Mouse (Mus musculus) heart, embryonic 14.5 days (tissue): ENCODE results near the gene Magi2. TPM values are rescaled to one million over a fixed set of nuclear protein-coding genes. Genes with fewer than 3 reads are reported as not detected.

ENCODE experiments used
- ATAC-seq: fragments of 200-750 bp; cut with Nextera tagmentation; 2 replicates; pipeline ENCODE4 v1.8.0; 2017; ENCODE audit warnings: low read depth, moderate TSS enrichment; ENCODE audit not compliant: insufficient number of reproducible peaks, insufficient read depth, low FRiP score
- H3K27ac ChIP-seq, 2 experiments: fragments of 200-500 bp in 1 of 2; fragments of 300-500 bp in 1 of 2; sonication (generic) in 1 of 2; replicated peaks in 1 of 2; 2 replicates each; pipeline ENCODE4 v1.5.1; 2012 to 2014; ENCODE audit warnings: low read depth in 2 of 2, low read length in 2 of 2, control low read depth in 1 of 2, mild to moderate bottlenecking in 1 of 2, mixed read lengths in 1 of 2; ENCODE audit not compliant: control insufficient read depth in 1 of 2, insufficient read depth in 1 of 2
- H3K27me3 ChIP-seq: fragments of 300-500 bp; sonication (generic); 2 replicates; pipeline ENCODE4 v1.6.1; 2014; ENCODE audit warnings: mild to moderate bottlenecking, low read length, control low read depth; ENCODE audit not compliant: control insufficient read depth, insufficient read depth
- H3K36me3 ChIP-seq: fragments of 300-500 bp; sonication (generic); 2 replicates; pipeline ENCODE4 v1.6.1; 2014; ENCODE audit warnings: mild to moderate bottlenecking, control low read depth, low read length, mixed read lengths; ENCODE audit not compliant: control insufficient read depth, insufficient read depth
- H3K4me1 ChIP-seq, 2 experiments: fragments of 200-500 bp in 1 of 2; fragments of 300-500 bp in 1 of 2; sonication (generic) in 1 of 2; 2 replicates each; pipeline ENCODE4 v1.6.1; 2012 to 2014; ENCODE audit warnings: low read length in 2 of 2, control low read depth in 1 of 2, mixed read lengths in 1 of 2; ENCODE audit not compliant: control insufficient read depth in 2 of 2, insufficient read depth in 2 of 2
- H3K4me2 ChIP-seq: fragments of 300-500 bp; sonication (generic); 2 replicates; pipeline ENCODE4 v1.6.1; 2014; ENCODE audit warnings: mild to moderate bottlenecking, low read length
- H3K4me3 ChIP-seq, 2 experiments: fragments of 200-500 bp in 1 of 2; fragments of 300-500 bp in 1 of 2; sonication (generic) in 1 of 2; 2 replicates each; pipeline ENCODE4 v1.5.1; 2012 to 2014; ENCODE audit warnings: low read length in 2 of 2, mild to moderate bottlenecking in 2 of 2, control low read depth in 1 of 2, low read depth in 1 of 2, moderate library complexity in 1 of 2; ENCODE audit not compliant: control insufficient read depth in 1 of 2, insufficient read depth in 1 of 2
- H3K9ac ChIP-seq: fragments of 300-500 bp; sonication (generic); 2 replicates; pipeline ENCODE4 v1.6.1; 2014; ENCODE audit warnings: mild to moderate bottlenecking, low read length
- H3K9me3 ChIP-seq: fragments of 300-500 bp; sonication (generic); 2 replicates; pipeline ENCODE4 v1.6.1; 2016; ENCODE audit warnings: low read length, control low read depth; ENCODE audit not compliant: control insufficient read depth
- whole genome bisulfite sequencing: fragments of 180-500 bp; shearing (Covaris S2); extraction: QIAGEN DNeasy Blood & Tissue Kit; methylation state at CpG from one replicate; pipeline ENCODE4 v1.1.7; 2014; 5-methylcytosine and 5-hydroxymethylcytosine counted together
- polyA plus RNA-seq: library from polyadenylated mRNA; unstranded; fragments of >200 nt; fragmentation: Nextera tagmentation; extraction: Ambion mirVana; gene quantifications from 2 replicates; pipeline ENCODE4 v1.2.1, GENCODE M21; 2014

Gene Magi2
- polyA plus RNA-seq, 1 experiment from 2014 or later: 3.4 TPM

- ATAC-seq: no peak
- H3K9ac ChIP-seq: no peak overlapping the region
Observed at GRCm38 (mm10) chr5:19999486-19999885, 772.6 kb downstream of the Magi2 start.

GRCm38 (mm10) chr5:19999912-20000311, 773.1 kb downstream of the Magi2 start:
- Histone ChIP-seq H3K27me3 (no peaks in the 10 kb centered on the region), H3K4me1 (no peaks in the 10 kb centered on the region), H3K27ac (no peak overlapping the region), H3K4me3 (no peak overlapping the region), H3K4me2 (no peak overlapping the region), H3K36me3 (no peaks in the 10 kb centered on the region), H3K9me3 (no peaks in the 10 kb centered on the region), H3K9ac (no peak overlapping the region)
- 70% methylated on average over 1 of the region's 1 CpGs for WGBS
- no peak for ATAC-seq

More at GRCm38 (mm10) chr5:19999486-19999885, 772.6 kb downstream of the Magi2 start:
- no peaks in the 10 kb centered on the region for H3K27me3 ChIP-seq
- H3K4me3 ChIP-seq: no peak overlapping the region
- WGBS: 68% methylated on average over 6 of the region's 6 CpGs
- H3K9me3 ChIP-seq: no peaks in the 10 kb centered on the region
- no peaks in the 10 kb centered on the region for H3K4me1 ChIP-seq
- H3K4me2 ChIP-seq: no peak overlapping the region
- no peaks in the 10 kb centered on the region for H3K36me3 ChIP-seq
- H3K27ac ChIP-seq: no peak overlapping the region

GRCm38 (mm10) chr5:20006616-20007015, 779.8 kb downstream of the Magi2 start:
- H3K27me3 ChIP-seq: no peaks in the 10 kb centered on the region
- H3K9ac ChIP-seq: no peak overlapping the region
- 79% methylated on average over 2 of the region's 2 CpGs for WGBS
- H3K4me2 ChIP-seq: no peak overlapping the region
- H3K27ac ChIP-seq: no peak overlapping the region
- H3K36me3 ChIP-seq: no peaks in the 10 kb centered on the region
- H3K4me3 ChIP-seq: no peak overlapping the region
- no peaks in the 10 kb centered on the region for H3K9me3 ChIP-seq
- no peaks in the 10 kb centered on the region for H3K4me1 ChIP-seq
- ATAC-seq: no peak

GRCm38 (mm10) chr5:20007246-20007645, 780.4 kb downstream of the Magi2 start:
- no peak overlapping the region for H3K4me3 ChIP-seq
- H3K27me3 ChIP-seq: no peaks in the 10 kb centered on the region
- ATAC-seq: no peak
- no peaks in the 10 kb centered on the region for H3K9me3 ChIP-seq
- H3K9ac ChIP-seq: no peak overlapping the region
- H3K27ac ChIP-seq: no peak overlapping the region
- no peaks in the 10 kb centered on the region for H3K4me1 ChIP-seq
- no peaks in the 10 kb centered on the region for H3K36me3 ChIP-seq
- WGBS: 81% methylated on average over 8 of the region's 8 CpGs
- H3K4me2 ChIP-seq: no peak overlapping the region

- ATAC-seq: no peak
- H3K4me1 ChIP-seq: no peaks in the 10 kb centered on the region
- no peaks in the 10 kb centered on the region for H3K9me3 ChIP-seq
- 66% methylated on average over 7 of the region's 7 CpGs for WGBS
- H3K27ac ChIP-seq: no peak overlapping the region
- no peaks in the 10 kb centered on the region for H3K36me3 ChIP-seq
- H3K27me3 ChIP-seq: no peaks in the 10 kb centered on the region
- H3K4me3 ChIP-seq: no peak overlapping the region
- H3K9ac ChIP-seq: no peak overlapping the region
- H3K4me2 ChIP-seq: no peak overlapping the region
Observed at GRCm38 (mm10) chr5:20010210-20010609, 783.4 kb downstream of the Magi2 start.

GRCm38 (mm10) chr5:20018063-20018462, 791.2 kb downstream of the Magi2 start:
- WGBS: 64% methylated on average over 3 of the region's 3 CpGs
- Histone ChIP-seq H3K4me3 (no peak overlapping the region), H3K27ac (no peak overlapping the region), H3K9ac (no peak overlapping the region), H3K9me3 (no peaks in the 10 kb centered on the region), H3K27me3 (no peaks in the 10 kb centered on the region), H3K4me2 (no peak overlapping the region), H3K36me3 (no peaks in the 10 kb centered on the region), H3K4me1 (no peaks in the 10 kb centered on the region)
- no peak for ATAC-seq

- Histone ChIP-seq H3K27me3 (no peaks in the 10 kb centered on the region), H3K9ac (no peak overlapping the region), H3K4me2 (no peak overlapping the region), H3K27ac (no peak overlapping the region), H3K4me3 (no peak overlapping the region), H3K4me1 (no peaks in the 10 kb centered on the region), H3K9me3 (no peaks in the 10 kb centered on the region), H3K36me3 (no peaks in the 10 kb centered on the region)
- 56% methylated on average over 3 of the region's 3 CpGs for WGBS
- no peak for ATAC-seq
Observed at GRCm38 (mm10) chr5:20046649-20047048, 819.8 kb downstream of the Magi2 start.

- H3K4me2 ChIP-seq: no peak overlapping the region
- H3K9ac ChIP-seq: no peak overlapping the region
- 94% methylated on average over 2 of the region's 2 CpGs for WGBS
- no peak for ATAC-seq
- no peaks in the 10 kb centered on the region for H3K36me3 ChIP-seq
- H3K4me1 ChIP-seq: no peaks in the 10 kb centered on the region
- no peaks in the 10 kb centered on the region for H3K27me3 ChIP-seq
- no peak overlapping the region for H3K27ac ChIP-seq
- H3K9me3 ChIP-seq: no peaks in the 10 kb centered on the region
- no peak overlapping the region for H3K4me3 ChIP-seq
Observed at GRCm38 (mm10) chr5:20048386-20048785, 821.5 kb downstream of the Magi2 start.
